8 mouse cellular contexts compared by ENCODE assay signal in genomic region chr13:23535137-23536075, GRCm38 (mm10). TPM values are rescaled to one million over a fixed set of nuclear protein-coding genes. Genes with fewer than 3 reads are reported as not detected.
DNase-seq lines count a peak whose midpoint lies in the region; ATAC-seq lines count a peak whose summit lies in the region.
"Not testable (repeated sequence)": the region's sequence is repeated elsewhere in the genome, so short reads cannot be mapped to it uniquely, and the experiment has no call there.

Hist1h3g (plus strand) TSS chr13:23535422.

- WGBS in forebrain, embryonic 10.5 days, result under 1% methylated on average over 46 of the region's 62 CpGs
- WGBS in heart, embryonic 15.5 days, result under 1% methylated on average over 54 of the region's 62 CpGs
- under 1% methylated on average over 52 of the region's 62 CpGs for WGBS in liver, embryonic 13.5 days (ENCODE audit: insufficient replicate concordance)
- 1% methylated on average over 48 of the region's 62 CpGs for WGBS in stomach, embryonic 16.5 days

- H3K36me3 ChIP-seq in forebrain, embryonic 10.5 days (replicated peaks); heart, embryonic 15.5 days; liver, embryonic 13.5 days; stomach, embryonic 16.5 days (ENCODE audit: control insufficient read depth, insufficient read depth, low read length): not testable (repeated sequence)

- H3K4me3 ChIP-seq in forebrain, embryonic 10.5 days, result peak within 1 kb of the TSS; percentile 54
- peak within 1 kb of the TSS; percentile 56 for H3K4me3 ChIP-seq in heart, embryonic 15.5 days
- peak within 1 kb of the TSS; percentile 63 for H3K4me3 ChIP-seq in liver, embryonic 13.5 days (replicated peaks)
- H3K4me3 ChIP-seq in stomach, embryonic 16.5 days (replicated peaks; ENCODE audit: low read length), result peak within 1 kb of the TSS; percentile 60

- not testable (repeated sequence) for H3K27me3 ChIP-seq in forebrain, embryonic 10.5 days (ENCODE audit: poor library complexity, severe bottlenecking); heart, embryonic 15.5 days; liver, embryonic 13.5 days; stomach, embryonic 16.5 days (ENCODE audit: control insufficient read depth, insufficient read depth, low read length)

- H3K27ac ChIP-seq in forebrain, embryonic 10.5 days, result peak within 1 kb of the TSS; percentile 92
- H3K27ac ChIP-seq in heart, embryonic 15.5 days, result peak within 1 kb of the TSS; percentile 92
- H3K27ac ChIP-seq in liver, embryonic 13.5 days, result peak within 1 kb of the TSS; percentile 98
- H3K27ac ChIP-seq in stomach, embryonic 16.5 days (ENCODE audit: low read length), result peak within 1 kb of the TSS; percentile 80

- H3K9ac ChIP-seq in heart, embryonic 15.5 days, result peak within 1 kb of the TSS; percentile 56
- H3K9ac ChIP-seq in liver, embryonic 13.5 days, result peak within 1 kb of the TSS; percentile 84
- peak within 1 kb of the TSS; percentile 70 for H3K9ac ChIP-seq in stomach, embryonic 16.5 days (ENCODE audit: low read length)

- peak; percentile 65 to 81 for DNase-seq in CD8-positive naive resting alpha-beta T cell, adult 2 months (ENCODE audit: low read depth in 2 of 2, low spot score in 2 of 2)
- DNase-seq in c-Kit-positive CD71-negative TER-119-negative erythroid progenitor cells, embryonic 14.5 days (ENCODE audit: low read depth), result peak; percentile 90
- peak; percentile 90 for DNase-seq in forebrain, embryonic 10.5 days (ENCODE audit: extremely low spot score, low spot score)
- DNase-seq in kidney, postnatal 25 days, result peak; percentile 92
- peak; percentile 93 for DNase-seq in liver, embryonic 13.5 days
- peak; percentile 74 to 81 for DNase-seq in natural killer cell, adult 2 months (ENCODE audit: low spot score in 2 of 2)

- H3K9me3 ChIP-seq in forebrain, embryonic 10.5 days; heart, embryonic 15.5 days (replicated peaks); liver, embryonic 13.5 days (replicated peaks); stomach, embryonic 16.5 days (replicated peaks; ENCODE audit: control insufficient read depth, low read length): not testable (repeated sequence)

- ATAC-seq in heart, embryonic 15.5 days (replicated peaks; ENCODE audit: insufficient number of reproducible peaks, insufficient read depth, low FRiP score, low read depth), result peak; percentile 86
- peak; percentile 85 for ATAC-seq in liver, embryonic 13.5 days (ENCODE audit: low read depth)
- ATAC-seq in stomach, embryonic 16.5 days (ENCODE audit: insufficient read depth, low FRiP score), result peak; percentile 91

- peaks cover 43% of the 10 kb centered on the region for H3K4me1 ChIP-seq in forebrain, embryonic 10.5 days
- H3K4me1 ChIP-seq in heart, embryonic 15.5 days (replicated peaks), result peaks cover 35% of the 10 kb centered on the region
- peaks cover 47% of the 10 kb centered on the region for H3K4me1 ChIP-seq in liver, embryonic 13.5 days (replicated peaks)
- peaks cover 30% of the 10 kb centered on the region for H3K4me1 ChIP-seq in stomach, embryonic 16.5 days (ENCODE audit: control insufficient read depth, insufficient read depth, low read length)

- peak within 1 kb of the TSS; percentile 79 for H3K4me2 ChIP-seq in heart, embryonic 15.5 days
- H3K4me2 ChIP-seq in liver, embryonic 13.5 days, result peak within 1 kb of the TSS; percentile 65
- peak within 1 kb of the TSS; percentile 56 for H3K4me2 ChIP-seq in stomach, embryonic 16.5 days (ENCODE audit: low read depth, low read length)

RNA-seq across cellular contexts. Expression of gene Hist1h3g, which starts in this region (rescaled TPM):
- 6.3 and 8.1 TPM in 2 replicates for polyA plus RNA-seq in forebrain, embryonic 10.5 days (2016; fragmentation: Nextera tagmentation; extraction: Ambion mirVana)
- polyA plus RNA-seq in heart, embryonic 15.5 days (2015; fragmentation: Nextera tagmentation; extraction: Ambion mirVana), result 1.6 and 3.1 TPM in 2 replicates
- 10.3 and 17.1 TPM in 2 replicates for polyA plus RNA-seq in liver, embryonic 13.5 days (2015; fragmentation: Nextera tagmentation; extraction: Ambion mirVana)
- polyA plus RNA-seq in stomach, embryonic 16.5 days (2015; fragmentation: Nextera tagmentation; extraction: Ambion mirVana), result 4.7 and 6.1 TPM in 2 replicates

Comparison
In these comparisons a context has a peak if more than half of its experiments do, and no peak if none do; other contexts are left out.
1. Peak in every context shown above with its lines: DNase-seq, ATAC-seq, H3K4me3 ChIP-seq and H3K27ac ChIP-seq.